Mouse (Mus musculus) hindbrain, postnatal 0 days (tissue): ENCODE results near the gene Cinp. TPM values are rescaled to one million over a fixed set of nuclear protein-coding genes. Genes with fewer than 3 reads are reported as not detected.
A peak's percentile ranks its signal among the peaks of the same experiment; 100 is the strongest.

ENCODE experiments used
- ATAC-seq: fragments of 200-750 bp; cut with Nextera tagmentation; 2 replicates; pipeline ENCODE4 v1.8.0; 2017; ENCODE audit warnings: mild to moderate bottlenecking, moderate TSS enrichment, moderate library complexity
- DNase-seq: peaks from one replicate; pipeline ENCODE4 v3.0.0-alpha.2; 2015; ENCODE audit warnings: low spot score
- H3K27ac ChIP-seq: fragments of 300-500 bp; sonication (generic); 2 replicates; pipeline ENCODE4 v1.5.1; 2014; ENCODE audit warnings: mild to moderate bottlenecking
- H3K27me3 ChIP-seq: fragments of 300-500 bp; sonication (generic); 2 replicates; pipeline ENCODE4 v1.6.1; 2014; ENCODE audit warnings: low read length, mixed read lengths; ENCODE audit not compliant: insufficient read depth
- H3K36me3 ChIP-seq: fragments of 300-500 bp; sonication (generic); 2 replicates; pipeline ENCODE4 v1.6.1; 2014; ENCODE audit warnings: low read length, mixed read lengths; ENCODE audit not compliant: insufficient read depth
- H3K4me1 ChIP-seq: fragments of 300-500 bp; sonication (generic); 2 replicates; pipeline ENCODE4 v1.6.1; 2014; ENCODE audit warnings: antibody characterized with exemption, low read length, mixed read lengths; ENCODE audit not compliant: insufficient read depth
- H3K4me2 ChIP-seq: fragments of 300-500 bp; sonication (generic); 2 replicates; pipeline ENCODE4 v1.6.1; 2014; ENCODE audit warnings: low read depth, mild to moderate bottlenecking, low read length, moderate library complexity, mixed read lengths
- H3K4me3 ChIP-seq: fragments of 300-500 bp; sonication (generic); 2 replicates; pipeline ENCODE4 v1.5.1; 2014; ENCODE audit warnings: low read length
- H3K9ac ChIP-seq: fragments of 300-500 bp; sonication (generic); replicated peaks from 2 replicates; pipeline ENCODE4 v1.6.1; 2014; ENCODE audit warnings: mild to moderate bottlenecking, low read length, moderate library complexity, mixed read lengths
- H3K9me3 ChIP-seq: fragments of 300-500 bp; sonication (generic); 2 replicates; pipeline ENCODE4 v1.6.1; 2016; ENCODE audit warnings: low read length, mixed read lengths
- CTCF ChIP-seq: IDR thresholded peaks from 2 replicates; pipeline ENCODE4 v1.5.1; 2016; ENCODE audit warnings: antibody characterized with exemption, control low read depth, low read depth
- WGBS: fragments of 180-500 bp; shearing (Covaris S2); extraction: QIAGEN DNeasy Blood & Tissue Kit; methylation state at CpG from one replicate; pipeline ENCODE4 v1.1.7; 2014; 5-methylcytosine and 5-hydroxymethylcytosine counted together
- polyA plus RNA-seq: library from polyadenylated mRNA; unstranded; fragments of >200 nt; fragmentation: Nextera tagmentation; extraction: Ambion mirVana; gene quantifications from 2 replicates; pipeline ENCODE4 v1.2.1, GENCODE M21; 2015
- total RNA-seq: library from RNA; depleted of rRNA; stranded (reverse); fragments of >200 nt; gene quantifications from 2 replicates; pipeline ENCODE4 v1.2.3, GENCODE M21; 2014

Cinp gene
- total and polyA plus RNA-seq, 2 experiments from 2014 or later, result 85.1 to 125 TPM

- 0 out of 2 replicates have a peak, but pooled peaks cover 2% of the 10 kb centered on the region for H3K4me1 ChIP-seq
- peak; percentile 26 for DNase-seq
- ATAC-seq, result no peak
- TF ChIP-seq CTCF, result no peak; the same call in 1 of the 2 replicates
- H3K36me3 ChIP-seq, result no peaks in the 10 kb centered on the region
- H3K4me2 ChIP-seq, result peak overlapping the region; percentile 59
- no peaks in the 10 kb centered on the region for H3K9me3 ChIP-seq
- peak overlapping the region; percentile 43 for H3K4me3 ChIP-seq
- WGBS, result 1% methylated on average over 42 of the region's 42 CpGs
- H3K27me3 ChIP-seq, result no peaks in the 10 kb centered on the region
- peak overlapping the region; percentile 60; the same call in 1 of the 2 replicates for H3K27ac ChIP-seq
- H3K9ac ChIP-seq, result peak overlapping the region; percentile 6; the same call in 1 of the 2 replicates
Measured at GRCm38 (mm10) chr12:110844227-110845130, 44.5 kb downstream of the Cinp start.

GRCm38 (mm10) chr12:110843194-110844048, 45.5 kb downstream of the Cinp start:
- H3K4me3 ChIP-seq, result peak overlapping the region; percentile 43
- peak; percentile 94 for TF ChIP-seq CTCF
- WGBS, result 18% methylated on average over 32 of the region's 32 CpGs
- H3K4me1 ChIP-seq, result 0 out of 2 replicates have a peak, but pooled peaks cover 2% of the 10 kb centered on the region
- H3K27me3 ChIP-seq, result no peaks in the 10 kb centered on the region
- H3K36me3 ChIP-seq, result no peaks in the 10 kb centered on the region
- no peaks in the 10 kb centered on the region for H3K9me3 ChIP-seq
- H3K4me2 ChIP-seq, result peak overlapping the region; percentile 59
- H3K27ac ChIP-seq, result no peak overlapping the region
- H3K9ac ChIP-seq, result no peak overlapping the region
- DNase-seq (peak; percentile 84), ATAC-seq (peak; percentile 56)

- ATAC-seq (no peak), DNase-seq (no peak)
- H3K4me2 ChIP-seq, result no peak overlapping the region
- 76% methylated on average over 5 of the region's 5 CpGs for whole genome bisulfite sequencing
- H3K9me3 ChIP-seq, result no peaks in the 10 kb centered on the region
- no peaks in the 10 kb centered on the region for H3K27me3 ChIP-seq
- H3K27ac ChIP-seq, result no peak overlapping the region
- H3K9ac ChIP-seq, result no peak overlapping the region
- TF ChIP-seq CTCF, result no peak
- no peaks in the 10 kb centered on the region for H3K36me3 ChIP-seq
- 0 out of 2 replicates have a peak, but pooled peaks cover 5% of the 10 kb centered on the region for H3K4me1 ChIP-seq
- H3K4me3 ChIP-seq, result no peak overlapping the region
Measured at GRCm38 (mm10) chr12:110841731-110842493, 47.0 kb downstream of the Cinp start.

DNA sequence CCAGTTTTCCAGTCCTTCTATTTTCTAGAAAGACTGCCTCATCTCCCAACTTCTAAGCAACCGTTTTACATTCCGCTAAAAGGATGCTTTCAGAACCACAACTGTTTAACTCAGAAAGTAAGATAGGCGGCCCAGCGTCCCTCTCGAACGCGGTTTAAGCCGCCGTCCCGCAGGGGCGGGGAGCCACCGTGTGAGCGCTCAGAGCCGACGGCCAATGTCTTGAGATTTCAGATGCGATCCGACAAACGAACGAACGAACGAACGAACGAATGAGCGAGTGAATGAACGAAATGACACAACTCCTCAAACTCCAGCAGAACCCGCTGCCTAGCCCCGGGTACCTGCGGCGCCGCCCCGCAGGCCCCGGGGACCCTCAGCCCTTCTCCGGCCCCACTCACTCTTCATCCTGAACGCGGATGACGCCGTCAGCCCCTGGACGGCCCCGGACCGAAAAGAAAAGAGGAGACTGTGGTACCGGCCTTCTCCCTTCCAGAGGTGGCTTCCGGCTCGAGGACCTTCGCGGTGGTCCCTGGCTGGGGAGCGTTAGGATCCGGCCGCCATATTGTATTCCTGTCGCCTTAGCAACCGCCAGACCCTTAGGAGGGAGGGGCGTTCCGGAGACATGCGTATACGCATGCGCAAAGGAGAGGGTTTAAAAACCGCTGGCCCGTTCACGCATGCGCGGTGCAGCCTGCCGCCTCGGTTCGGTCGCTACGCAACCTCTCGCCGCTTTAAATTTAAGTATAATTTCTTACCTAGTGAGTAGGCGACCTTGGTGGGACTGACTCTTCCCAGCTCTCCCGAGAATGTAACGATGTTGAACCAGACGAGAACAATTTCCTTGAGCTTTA, 48.4 kb downstream of the Cinp start, which contains the start of gene Mok:
Mok (minus strand) TSS at position 592 of the 851 bp plus-strand sequence.
- H3K9me3 ChIP-seq, result no peaks in the 10 kb centered on the region
- H3K4me2 ChIP-seq, result peak within 1 kb of the TSS; percentile 65
- peak within 1 kb of the TSS; percentile 66 for H3K4me3 ChIP-seq
- DNase-seq, result peak; percentile 98
- TF ChIP-seq CTCF, result no peak
- peak; percentile 90 for ATAC-seq
- H3K36me3 ChIP-seq, result no peaks in the 10 kb centered on the region
- under 1% methylated on average over 71 of the region's 71 CpGs for WGBS
- H3K27me3 ChIP-seq, result no peaks in the 10 kb centered on the region
- H3K4me1 ChIP-seq, result 0 out of 2 replicates have a peak, but pooled peaks cover 6% of the 10 kb centered on the region
- peak within 1 kb of the TSS; percentile 22; the same call in 1 of the 2 replicates for H3K27ac ChIP-seq
- H3K9ac ChIP-seq, result peak within 1 kb of the TSS; percentile 45

DNA sequence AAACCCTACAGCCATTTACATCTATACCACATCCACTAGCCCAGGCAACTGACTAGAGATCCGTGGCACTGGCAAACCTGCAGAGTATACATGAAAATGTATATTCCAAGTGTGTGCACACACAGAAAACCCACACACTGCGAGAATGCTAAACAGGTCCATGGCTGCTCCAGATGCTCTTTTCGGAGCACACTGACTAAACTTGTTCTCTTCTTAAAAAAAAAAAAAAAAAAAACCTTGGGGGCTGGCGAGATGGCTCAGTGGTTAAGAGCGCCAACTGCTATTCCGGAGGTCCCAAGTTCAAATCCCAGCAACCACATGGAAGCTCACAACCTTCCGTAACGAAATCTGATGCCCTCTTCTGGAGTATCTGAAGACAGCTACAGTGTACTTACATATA, 51.1 kb downstream of the Cinp start:
- Histone ChIP-seq H3K36me3 (no peaks in the 10 kb centered on the region), H3K9ac (no peak overlapping the region), H3K4me3 (no peak overlapping the region), H3K9me3 (no peaks in the 10 kb centered on the region), H3K4me1 (0 out of 2 replicates have a peak, but pooled peaks cover 3% of the 10 kb centered on the region), H3K27me3 (no peaks in the 10 kb centered on the region), H3K27ac (no peak overlapping the region), H3K4me2 (no peak overlapping the region)
- no peak for TF ChIP-seq CTCF
- DNase-seq (no peak), ATAC-seq (no peak)
- WGBS, result 78% methylated on average over 8 of the region's 8 CpGs
